Mouse (Mus musculus): ENCODE data around the gene Vcpkmt. TPM values are rescaled to one million over a fixed set of nuclear protein-coding genes. Genes with fewer than 3 reads are reported as not detected.

The Vcpkmt gene
- polyA plus RNA-seq, 1 experiment from 2014 or later = 20.1 TPM

DNA sequence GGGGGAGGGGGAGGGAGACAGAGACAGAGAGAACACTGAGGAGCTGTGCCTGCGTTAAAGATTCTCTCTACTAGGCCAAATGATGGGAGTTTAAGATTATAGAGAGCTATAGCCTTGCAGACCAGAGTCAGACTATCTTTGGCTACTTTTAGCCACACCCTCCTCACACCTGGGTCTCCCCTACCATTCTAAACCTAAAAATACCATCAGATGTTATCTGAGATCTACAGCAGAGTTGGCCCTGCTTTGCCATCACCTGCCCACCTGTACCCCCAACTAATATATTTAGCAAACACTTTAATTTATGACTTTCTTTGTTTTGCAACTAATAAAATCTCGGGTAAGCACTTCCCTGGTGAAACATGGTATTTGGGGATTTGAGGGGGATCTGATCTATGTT, 38.3 kb downstream of the Vcpkmt start:
- Histone ChIP-seq H3K9ac (ENCODE audit: low read length) (no peak overlapping the region), H3K27ac (ENCODE audit: low read depth, low read length) (no peak overlapping the region), H3K9me3 (ENCODE audit: control insufficient read depth, low read length) (no peaks in the 10 kb centered on the region), H3K27me3 (ENCODE audit: control insufficient read depth, insufficient read depth, low read length) (no peaks in the 10 kb centered on the region), H3K4me2 (ENCODE audit: low read depth) (no peak overlapping the region), H3K36me3 (ENCODE audit: control insufficient read depth, insufficient read depth, low read length) (no peaks in the 10 kb centered on the region), H3K4me1 (ENCODE audit: control insufficient read depth, insufficient read depth, low read length) (no peaks in the 10 kb centered on the region), H3K4me3 (ENCODE audit: low read depth, low read length) (no peak overlapping the region)
- DNase-seq (ENCODE audit: low spot score) (no peak), ATAC-seq (ENCODE audit: insufficient read depth, low FRiP score, low TSS enrichment) (no peak)
- WGBS = 61% methylated on average over 2 of the region's 2 CpGs

DNA sequence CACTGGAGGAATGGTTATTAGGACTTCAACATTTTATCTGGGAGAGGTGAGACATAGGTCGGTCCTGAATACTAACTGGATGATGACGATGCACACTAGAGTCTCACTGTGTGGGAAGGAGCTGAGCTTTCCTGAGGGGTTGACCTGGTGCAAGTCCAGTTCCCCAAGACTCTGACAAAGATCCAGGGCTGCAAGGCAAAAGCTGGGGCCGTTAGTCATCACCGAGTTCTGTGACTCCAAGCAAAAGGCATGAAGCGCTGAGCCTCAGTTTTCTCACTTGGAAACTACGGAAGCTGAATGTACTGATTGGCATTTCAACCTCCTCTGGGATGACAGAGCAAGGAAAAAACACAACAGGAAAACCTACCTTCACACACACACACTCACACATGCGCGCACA, 40.5 kb downstream of the Vcpkmt start:
- ATAC-seq (ENCODE audit: insufficient read depth, low FRiP score, low TSS enrichment) (no peak), DNase-seq (ENCODE audit: low spot score) (no peak)
- Histone ChIP-seq H3K27me3 (ENCODE audit: control insufficient read depth, insufficient read depth, low read length) (no peaks in the 10 kb centered on the region), H3K4me2 (ENCODE audit: low read depth) (no peak overlapping the region), H3K4me1 (ENCODE audit: control insufficient read depth, insufficient read depth, low read length) (0 out of 2 replicates have a peak, but pooled peaks cover 1% of the 10 kb centered on the region), H3K36me3 (ENCODE audit: control insufficient read depth, insufficient read depth, low read length) (no peaks in the 10 kb centered on the region), H3K4me3 (ENCODE audit: low read depth, low read length) (no peak overlapping the region), H3K27ac (ENCODE audit: low read depth, low read length) (no peak overlapping the region), H3K9me3 (ENCODE audit: control insufficient read depth, low read length) (no peaks in the 10 kb centered on the region), H3K9ac (ENCODE audit: low read length) (no peak overlapping the region)
- 92% methylated on average over 8 of the region's 8 CpGs for WGBS

- DNase-seq (ENCODE audit: low spot score) (no peak), ATAC-seq (ENCODE audit: insufficient read depth, low FRiP score, low TSS enrichment) (no peak)
- H3K9me3 ChIP-seq (ENCODE audit: control insufficient read depth, low read length) = no peaks in the 10 kb centered on the region
- H3K4me2 ChIP-seq (ENCODE audit: low read depth) = no peak overlapping the region
- no peak overlapping the region for H3K4me3 ChIP-seq (ENCODE audit: low read depth, low read length)
- 87% methylated on average over 8 of the region's 8 CpGs for WGBS
- no peak overlapping the region for H3K9ac ChIP-seq (ENCODE audit: low read length)
- H3K4me1 ChIP-seq (ENCODE audit: control insufficient read depth, insufficient read depth, low read length) = 0 out of 2 replicates have a peak, but pooled peaks cover 3% of the 10 kb centered on the region
- no peaks in the 10 kb centered on the region for H3K36me3 ChIP-seq (ENCODE audit: control insufficient read depth, insufficient read depth, low read length)
- H3K27me3 ChIP-seq (ENCODE audit: control insufficient read depth, insufficient read depth, low read length) = no peaks in the 10 kb centered on the region
- H3K27ac ChIP-seq (ENCODE audit: low read depth, low read length) = no peak overlapping the region
Observed at GRCm38 (mm10) chr12:69541663-69542062, 41.2 kb downstream of the Vcpkmt start.

GRCm38 (mm10) chr12:69539353-69539752, 43.5 kb downstream of the Vcpkmt start:
- Histone ChIP-seq H3K27me3 (ENCODE audit: control insufficient read depth, insufficient read depth, low read length) (no peaks in the 10 kb centered on the region), H3K4me3 (ENCODE audit: low read depth, low read length) (no peak overlapping the region), H3K36me3 (ENCODE audit: control insufficient read depth, insufficient read depth, low read length) (no peaks in the 10 kb centered on the region), H3K9ac (ENCODE audit: low read length) (no peak overlapping the region), H3K4me2 (ENCODE audit: low read depth) (no peak overlapping the region), H3K9me3 (ENCODE audit: control insufficient read depth, low read length) (no peaks in the 10 kb centered on the region), H3K4me1 (ENCODE audit: control insufficient read depth, insufficient read depth, low read length) (0 out of 2 replicates have a peak, but pooled peaks cover 3% of the 10 kb centered on the region), H3K27ac (ENCODE audit: low read depth, low read length) (no peak overlapping the region)
- ATAC-seq (ENCODE audit: insufficient read depth, low FRiP score, low TSS enrichment) (no peak), DNase-seq (ENCODE audit: low spot score) (no peak)
- WGBS = 78% methylated on average over 7 of the region's 7 CpGs

DNA sequence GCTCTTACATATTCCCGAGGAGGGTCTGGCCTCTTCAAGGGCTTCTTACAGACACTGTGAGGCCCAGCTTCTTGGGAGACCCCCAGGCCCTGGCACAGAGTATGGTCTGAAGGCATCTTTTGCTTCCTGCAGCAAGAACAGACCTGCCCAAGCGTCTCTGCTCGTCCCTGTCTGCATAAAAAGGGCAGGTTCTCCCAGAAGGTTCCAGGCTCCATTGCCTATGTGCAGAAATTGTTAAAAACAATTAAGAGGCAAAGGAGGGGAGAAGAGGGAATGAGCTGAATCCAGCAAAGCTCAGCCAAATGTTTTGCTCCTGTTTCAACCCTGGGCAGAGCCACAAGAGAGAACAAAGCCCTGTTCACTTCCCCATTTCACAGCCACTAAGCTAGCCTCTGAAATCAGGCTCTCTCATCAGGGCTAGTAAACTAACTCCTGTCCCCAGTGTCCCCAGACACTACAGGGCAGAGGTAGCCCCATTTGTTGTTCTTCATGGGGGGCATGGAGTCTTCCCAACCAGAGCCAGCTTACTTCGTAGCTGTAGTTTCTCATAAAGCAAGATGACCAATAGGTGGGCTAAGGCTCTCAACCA, 44.4 kb downstream of the Vcpkmt start:
- no peak for ATAC-seq (ENCODE audit: insufficient read depth, low FRiP score, low TSS enrichment)
- 70% methylated on average over 4 of the region's 4 CpGs for WGBS
- DNase-seq (ENCODE audit: low spot score) = no peak
- no peak overlapping the region for H3K9ac ChIP-seq (ENCODE audit: low read length)
- H3K9me3 ChIP-seq (ENCODE audit: control insufficient read depth, low read length) = no peaks in the 10 kb centered on the region
- 0 out of 2 replicates have a peak, but pooled peaks cover 3% of the 10 kb centered on the region for H3K4me1 ChIP-seq (ENCODE audit: control insufficient read depth, insufficient read depth, low read length)
- no peak overlapping the region for H3K4me2 ChIP-seq (ENCODE audit: low read depth)
- H3K27ac ChIP-seq (ENCODE audit: low read depth, low read length) = no peak overlapping the region
- H3K27me3 ChIP-seq (ENCODE audit: control insufficient read depth, insufficient read depth, low read length) = no peaks in the 10 kb centered on the region
- no peaks in the 10 kb centered on the region for H3K36me3 ChIP-seq (ENCODE audit: control insufficient read depth, insufficient read depth, low read length)
- H3K4me3 ChIP-seq (ENCODE audit: low read depth, low read length) = no peak overlapping the region

DNA sequence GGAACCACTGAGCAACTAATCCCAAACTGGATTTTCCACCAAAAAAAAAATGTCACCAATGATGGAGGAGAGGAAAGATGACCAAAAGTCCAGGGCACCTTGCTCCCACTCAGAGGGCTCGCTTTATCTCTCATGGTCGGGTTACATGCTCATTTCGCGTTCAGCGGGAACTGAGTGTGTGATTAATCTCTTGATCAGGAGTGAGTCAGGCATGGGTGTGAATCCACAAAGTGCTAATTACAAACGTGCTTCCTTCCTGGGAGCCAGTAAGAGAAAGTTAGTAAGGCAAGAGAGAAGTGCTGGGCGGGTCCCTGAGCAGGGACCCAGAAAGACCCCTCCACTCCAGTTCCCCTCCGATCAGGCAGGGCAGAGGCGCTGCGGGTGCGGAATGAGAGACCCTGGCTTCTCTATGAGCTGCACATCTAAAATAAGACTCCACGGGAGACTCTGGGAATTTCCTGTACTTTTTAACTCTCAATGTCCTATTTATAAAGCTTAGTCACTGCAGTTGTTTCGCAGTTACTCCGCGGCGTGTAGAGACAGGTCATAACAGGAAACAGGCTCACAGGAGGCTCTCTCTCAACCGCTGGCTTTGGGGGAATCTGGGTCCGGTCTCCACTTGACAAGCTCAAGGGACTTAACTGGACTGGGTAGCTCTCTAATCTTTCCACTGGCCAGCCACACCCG, 45.0 kb downstream of the Vcpkmt start:
- no peaks in the 10 kb centered on the region for H3K36me3 ChIP-seq (ENCODE audit: control insufficient read depth, insufficient read depth, low read length)
- H3K27ac ChIP-seq (ENCODE audit: low read depth, low read length) = 0 out of 2 replicates have a peak overlapping the region, but pooled peaks have one; percentile 44
- peak overlapping the region; percentile 32; the same call in 1 of the 2 replicates for H3K9ac ChIP-seq (ENCODE audit: low read length)
- no peaks in the 10 kb centered on the region for H3K9me3 ChIP-seq (ENCODE audit: control insufficient read depth, low read length)
- ATAC-seq (ENCODE audit: insufficient read depth, low FRiP score, low TSS enrichment) = no peak
- 63% methylated on average over 19 of the region's 19 CpGs for WGBS
- no peaks in the 10 kb centered on the region for H3K27me3 ChIP-seq (ENCODE audit: control insufficient read depth, insufficient read depth, low read length)
- no peak overlapping the region for H3K4me3 ChIP-seq (ENCODE audit: low read depth, low read length)
- H3K4me1 ChIP-seq (ENCODE audit: control insufficient read depth, insufficient read depth, low read length) = 0 out of 2 replicates have a peak, but pooled peaks cover 3% of the 10 kb centered on the region
- peak; percentile 26 for DNase-seq (ENCODE audit: low spot score)
- no peak overlapping the region; the same call in 1 of the 2 replicates for H3K4me2 ChIP-seq (ENCODE audit: low read depth)

DNA sequence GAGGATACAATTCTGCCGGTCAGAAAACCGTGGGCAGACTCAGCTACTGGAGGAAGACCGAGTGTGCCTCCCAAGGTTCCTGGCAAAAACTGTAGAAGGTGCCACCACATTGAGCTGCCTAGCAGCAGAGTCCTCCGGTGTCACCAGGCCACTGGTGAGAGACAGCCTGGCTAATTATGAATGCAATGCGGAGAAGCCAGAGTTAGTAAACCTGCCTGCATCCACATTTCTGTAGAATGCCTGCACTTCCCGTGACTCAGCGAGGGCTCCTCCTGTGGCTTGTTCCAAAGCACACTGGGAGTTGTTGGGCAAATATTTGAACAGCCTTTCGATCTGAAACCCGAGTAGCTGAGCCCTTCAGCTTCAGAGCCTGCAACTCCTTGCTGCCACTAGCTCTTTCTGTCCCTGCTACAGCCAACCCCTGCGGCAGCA, 45.6 kb downstream of the Vcpkmt start:
- Histone ChIP-seq H3K36me3 (ENCODE audit: control insufficient read depth, insufficient read depth, low read length) (no peaks in the 10 kb centered on the region), H3K9ac (ENCODE audit: low read length) (peak overlapping the region; percentile 32; the same call in 1 of the 2 replicates), H3K4me3 (ENCODE audit: low read depth, low read length) (no peak overlapping the region), H3K4me2 (ENCODE audit: low read depth) (peak overlapping the region; percentile 22; the same call in 1 of the 2 replicates), H3K9me3 (ENCODE audit: control insufficient read depth, low read length) (no peaks in the 10 kb centered on the region), H3K27ac (ENCODE audit: low read depth, low read length) (peak overlapping the region; percentile 44; the same call in 1 of the 2 replicates), H3K4me1 (ENCODE audit: control insufficient read depth, insufficient read depth, low read length) (0 out of 2 replicates have a peak, but pooled peaks cover 3% of the 10 kb centered on the region), H3K27me3 (ENCODE audit: control insufficient read depth, insufficient read depth, low read length) (no peaks in the 10 kb centered on the region)
- DNase-seq (ENCODE audit: low spot score) = peak; percentile 28
- ATAC-seq (ENCODE audit: insufficient read depth, low FRiP score, low TSS enrichment) = no peak
- whole genome bisulfite sequencing = 41% methylated on average over 10 of the region's 10 CpGs

- ATAC-seq (ENCODE audit: insufficient read depth, low FRiP score, low TSS enrichment) (no peak), DNase-seq (ENCODE audit: low spot score) (no peak)
- WGBS = 71% methylated on average over 10 of the region's 10 CpGs
- peak overlapping the region; percentile 44; the same call in 1 of the 2 replicates for H3K27ac ChIP-seq (ENCODE audit: low read depth, low read length)
- 0 out of 2 replicates have a peak, but pooled peaks cover 3% of the 10 kb centered on the region for H3K4me1 ChIP-seq (ENCODE audit: control insufficient read depth, insufficient read depth, low read length)
- no peak overlapping the region for H3K9ac ChIP-seq (ENCODE audit: low read length)
- no peak overlapping the region for H3K4me2 ChIP-seq (ENCODE audit: low read depth)
- H3K9me3 ChIP-seq (ENCODE audit: control insufficient read depth, low read length) = no peaks in the 10 kb centered on the region
- H3K4me3 ChIP-seq (ENCODE audit: low read depth, low read length) = no peak overlapping the region
- H3K27me3 ChIP-seq (ENCODE audit: control insufficient read depth, insufficient read depth, low read length) = no peaks in the 10 kb centered on the region
- H3K36me3 ChIP-seq (ENCODE audit: control insufficient read depth, insufficient read depth, low read length) = no peaks in the 10 kb centered on the region
Observed at GRCm38 (mm10) chr12:69536616-69537242, 46.1 kb downstream of the Vcpkmt start.
